Mouse (Mus musculus) inflammation-experienced regulatory T-cells, adult 6 months (primary cell): ENCODE measurements around the gene Cd52. TPM values are rescaled to one million over a fixed set of nuclear protein-coding genes. Genes with fewer than 3 reads are reported as not detected.
A peak's percentile ranks its signal among the peaks of the same experiment; 100 is the strongest.

ENCODE experiments used
- ATAC-seq: one replicate; pipeline ENCODE4 v1.8.0; 2017
- polyA plus RNA-seq, 3 experiments: library from polyadenylated mRNA; unstranded; fragments of 100-300 nt; shearing (Covaris generic); gene quantifications; one replicate each; pipeline ENCODE4 v1.2.1; 2017

The Cd52 gene
- polyA plus RNA-seq, 3 experiments from 2014 or later, result 2,728 to 3,832 (median 3,666) TPM

DNA sequence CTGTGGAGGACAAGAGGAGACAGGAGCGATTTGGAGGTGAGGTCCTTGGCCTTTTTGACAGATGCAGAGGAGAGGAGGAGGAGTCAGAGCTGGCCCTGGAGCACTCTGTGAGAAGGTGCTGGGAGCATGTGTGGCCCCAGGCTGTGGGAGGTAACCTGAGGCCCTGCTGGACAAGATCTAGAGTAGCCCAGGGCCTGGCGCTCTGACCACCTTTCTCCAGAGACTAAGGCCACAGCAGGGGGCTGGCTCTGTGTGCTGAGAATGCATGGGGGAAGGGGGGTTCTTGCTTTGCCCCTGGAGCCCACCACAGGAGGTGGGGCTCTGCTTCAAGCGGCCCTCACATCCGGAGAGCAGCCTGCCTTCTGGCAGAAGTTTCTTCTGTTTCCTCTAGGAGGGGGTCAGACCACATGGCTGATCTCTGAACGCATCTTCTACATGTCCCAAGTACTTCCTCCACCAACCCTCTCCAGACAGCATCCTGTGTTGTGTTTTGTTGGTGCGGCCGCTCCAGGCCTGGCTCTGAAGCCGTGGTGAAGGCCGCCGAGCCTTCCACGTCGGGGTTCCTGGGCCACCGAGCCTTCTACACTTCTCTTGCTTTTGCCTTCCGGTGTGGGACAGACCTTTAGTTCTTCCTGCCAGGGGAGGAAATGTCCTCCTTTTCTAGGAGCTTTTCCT, 23.4 kb upstream of the Cd52 start:
- ATAC-seq, result peak; percentile 60

DNA sequence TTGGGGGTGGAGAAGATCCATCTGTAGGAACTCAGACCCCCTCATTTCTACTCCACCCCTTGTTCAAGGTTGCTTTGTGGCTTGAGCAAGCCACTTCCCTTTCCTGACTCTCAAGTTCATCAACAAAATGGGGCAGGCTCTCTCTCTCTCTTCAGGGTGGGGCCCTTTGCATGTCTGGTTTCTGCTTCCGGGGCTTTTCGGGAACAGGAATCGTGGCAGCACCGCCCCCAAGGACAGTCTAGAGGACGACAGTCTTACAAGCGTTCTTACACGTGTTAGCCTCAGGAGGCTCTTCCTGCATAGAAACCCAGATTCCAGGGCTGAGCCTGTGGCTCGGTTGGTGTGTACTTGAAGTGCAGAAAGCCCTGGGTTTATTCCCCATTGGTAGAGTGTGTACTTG, 22.1 kb upstream of the Cd52 start:
- peak; percentile 67 for ATAC-seq

DNA sequence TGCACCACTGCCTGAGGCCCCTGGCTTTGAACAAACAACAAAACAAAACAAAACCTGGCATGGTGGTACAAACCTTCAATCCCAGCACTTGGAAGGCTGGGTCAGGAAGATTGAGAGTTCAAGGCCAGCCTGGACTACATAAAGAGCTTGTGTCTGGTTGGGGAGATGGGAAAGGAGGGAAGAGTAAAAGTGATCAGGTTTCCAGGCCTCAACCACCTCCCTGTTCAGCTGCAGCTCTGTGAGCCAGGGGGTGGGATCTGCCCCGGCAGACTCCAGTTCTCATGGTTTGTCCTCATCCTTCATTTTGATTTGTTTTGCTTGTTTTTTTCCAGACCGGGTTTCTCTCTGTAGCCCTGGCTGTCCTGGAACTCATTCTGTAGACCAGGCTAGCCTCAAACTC, 21.6 kb upstream of the Cd52 start:
- ATAC-seq, result no peak

DNA sequence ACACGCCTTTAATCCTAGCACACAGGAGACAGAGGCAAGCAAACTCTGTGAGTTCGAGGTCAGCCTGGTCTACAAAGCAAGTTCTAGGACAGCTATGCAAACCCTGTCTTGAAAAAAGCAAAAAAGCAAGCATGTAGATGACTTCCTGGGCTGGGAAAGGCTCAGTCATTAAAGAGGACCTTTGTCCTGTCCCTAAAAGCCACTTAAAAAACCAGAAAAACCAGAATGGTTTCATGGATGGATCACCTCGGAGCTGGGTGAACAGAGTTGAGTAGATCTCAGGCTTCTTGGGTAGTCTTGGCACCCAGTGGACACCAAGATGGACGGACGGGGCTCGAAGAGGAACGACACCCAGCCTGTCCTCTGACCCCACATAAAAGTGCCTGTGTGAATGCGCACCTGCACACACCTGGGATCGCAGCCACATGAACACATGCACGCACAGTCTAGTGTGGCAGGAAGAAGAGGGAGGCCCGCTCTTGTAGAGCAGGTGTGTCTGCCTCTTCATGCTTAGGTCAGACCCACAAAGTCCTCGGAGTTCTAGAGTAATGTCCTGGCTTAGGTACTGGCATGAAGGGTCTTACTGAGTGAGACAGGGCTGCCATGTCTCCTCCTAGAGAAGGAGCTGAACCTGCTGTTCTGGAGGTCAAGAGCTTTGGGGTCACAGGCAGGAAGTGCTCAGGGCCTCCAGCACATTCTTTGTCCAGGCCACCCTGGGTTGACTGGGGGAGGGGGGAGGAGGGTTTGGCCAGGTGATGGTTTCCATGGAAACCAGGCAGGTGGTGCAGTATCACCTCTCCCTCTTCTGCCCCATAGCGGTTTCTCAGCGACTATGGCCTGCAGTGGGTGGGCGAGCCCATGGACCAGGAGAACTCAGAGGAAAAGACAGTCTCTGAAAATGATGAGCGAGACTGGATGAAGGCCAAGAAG, 20.6 kb upstream of the Cd52 start:
- ATAC-seq, result no peak

DNA sequence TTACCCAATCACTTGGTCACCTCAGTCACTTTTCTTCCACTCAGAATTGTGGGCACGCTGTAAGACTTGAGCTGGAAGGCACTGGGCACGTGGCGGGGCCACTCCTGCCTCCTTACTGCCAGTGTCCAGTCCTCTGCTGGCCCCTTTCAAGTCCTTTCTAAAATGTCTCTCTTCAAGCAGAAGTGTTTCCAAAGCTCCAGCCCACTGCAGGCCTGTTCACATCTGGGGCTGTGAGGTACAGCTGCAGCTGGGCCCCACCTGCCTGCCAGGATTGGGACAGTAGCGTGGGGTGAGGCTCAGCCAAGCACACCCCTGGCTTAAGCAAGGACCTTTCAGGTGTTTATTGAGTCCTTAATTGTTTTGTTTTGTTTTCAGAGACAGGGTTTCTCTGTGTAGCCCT, 19.2 kb upstream of the Cd52 start:
- ATAC-seq, result no peak

DNA sequence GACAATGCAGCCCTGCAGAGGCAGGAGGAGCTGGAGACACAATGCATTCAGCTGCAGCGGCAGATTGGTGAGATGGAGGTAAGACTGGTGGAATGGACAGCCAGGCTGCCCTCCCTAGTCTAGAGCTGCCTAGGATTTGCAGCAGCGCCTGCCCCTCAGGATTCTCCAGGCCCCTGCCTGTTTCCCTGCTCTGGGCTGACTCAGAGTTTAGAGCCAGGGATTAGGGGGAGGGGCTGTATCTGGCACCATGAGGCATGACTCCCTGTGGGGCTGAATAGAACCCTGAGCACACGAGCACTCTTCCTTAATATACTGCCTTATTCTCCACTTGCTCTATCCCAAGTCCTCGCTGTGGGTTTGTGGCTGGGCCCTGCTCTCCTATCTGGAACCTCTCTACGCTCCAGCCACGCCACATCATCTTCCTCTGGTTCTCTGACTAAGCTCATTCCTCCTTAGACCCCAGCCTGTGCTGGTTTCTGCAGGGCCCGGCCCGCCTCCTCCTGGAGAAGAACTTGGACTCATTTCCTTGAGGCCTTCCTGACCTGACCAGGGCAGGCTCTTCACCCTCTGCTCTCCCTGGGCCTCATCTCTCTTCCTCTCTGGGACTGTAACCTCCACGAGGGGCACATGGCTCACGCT, 18.6 kb upstream of the Cd52 start:
- no peak for ATAC-seq

DNA sequence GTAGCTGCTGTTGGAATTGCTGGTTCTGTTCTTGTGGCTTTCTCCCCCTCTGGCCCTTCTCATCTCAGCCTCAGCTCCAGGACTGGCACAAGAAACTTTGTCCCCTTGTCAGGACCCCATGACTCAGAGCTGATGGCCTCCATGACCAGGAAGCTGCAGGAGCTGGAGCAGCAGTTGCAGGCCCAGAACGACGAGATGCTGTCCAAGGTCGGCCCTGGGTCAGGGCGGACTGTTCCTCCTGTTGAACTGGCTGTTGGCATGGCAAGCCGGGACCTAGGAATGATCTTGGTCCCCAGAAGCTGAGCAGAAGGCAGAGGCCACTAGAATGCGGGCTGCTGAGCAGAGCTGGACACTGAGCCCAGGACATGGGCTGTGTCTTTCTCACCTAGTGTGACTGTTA, 17.5 kb upstream of the Cd52 start:
- no peak for ATAC-seq

DNA sequence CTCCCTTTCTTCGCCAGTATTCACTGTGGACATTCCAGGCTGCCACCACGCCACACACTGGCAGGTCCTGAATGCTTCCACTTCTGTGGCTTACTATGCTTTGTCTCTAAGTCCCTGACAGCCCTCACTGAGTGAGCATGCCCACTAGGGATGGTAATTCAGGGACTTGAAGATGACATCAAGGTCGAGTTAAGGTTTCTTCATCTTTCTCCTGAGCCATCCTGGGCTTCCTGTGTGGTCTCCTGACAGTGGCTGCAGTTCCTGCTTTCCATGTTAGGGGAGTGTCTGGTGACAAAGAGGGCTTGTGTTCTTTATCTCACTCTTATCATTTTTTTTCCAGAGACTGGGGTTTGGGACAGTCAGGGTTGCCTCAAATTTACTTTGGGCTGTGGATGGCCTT, 15.8 kb upstream of the Cd52 start:
- ATAC-seq, result no peak

DNA sequence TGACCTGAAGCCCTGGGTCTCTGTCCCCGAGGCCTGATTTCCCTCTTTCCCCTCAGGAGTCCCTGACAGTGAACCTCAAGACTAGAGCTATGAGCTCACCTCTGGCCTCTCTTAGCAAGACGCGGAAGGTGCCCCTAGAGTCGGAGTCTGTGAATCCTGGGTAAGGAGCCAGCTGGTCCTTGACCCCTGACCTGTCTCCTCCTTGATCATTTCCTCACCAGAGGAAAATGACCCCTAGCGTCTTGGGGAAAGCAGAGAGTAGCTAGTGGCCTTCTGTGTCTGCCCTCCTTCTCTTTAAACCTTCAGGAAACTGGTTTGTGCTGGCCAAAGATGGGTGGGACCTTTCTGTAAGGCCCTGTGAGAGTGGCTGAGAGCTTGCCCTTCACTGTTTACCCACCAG, 13.3 kb upstream of the Cd52 start:
- ATAC-seq, result no peak

DNA sequence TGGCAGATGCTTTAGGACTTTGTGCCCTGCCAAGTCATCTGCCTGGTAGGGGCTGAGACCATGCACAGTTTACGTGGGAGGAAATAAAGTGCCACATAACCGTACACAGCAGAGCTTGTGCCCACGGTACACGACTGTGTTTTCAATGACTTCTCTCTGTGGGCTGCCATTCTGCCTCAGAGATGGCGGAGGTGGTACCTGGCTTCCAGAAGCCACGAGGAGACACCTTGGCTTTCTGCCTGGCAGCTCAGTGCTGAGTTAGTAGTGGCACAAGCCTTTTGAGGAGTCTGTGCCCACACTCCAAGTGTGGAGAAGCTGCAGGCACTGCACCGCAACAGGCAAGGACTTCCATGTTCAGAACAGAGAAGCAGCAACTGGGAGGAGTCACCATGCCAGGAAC, 12.8 kb upstream of the Cd52 start:
- no peak for ATAC-seq

DNA sequence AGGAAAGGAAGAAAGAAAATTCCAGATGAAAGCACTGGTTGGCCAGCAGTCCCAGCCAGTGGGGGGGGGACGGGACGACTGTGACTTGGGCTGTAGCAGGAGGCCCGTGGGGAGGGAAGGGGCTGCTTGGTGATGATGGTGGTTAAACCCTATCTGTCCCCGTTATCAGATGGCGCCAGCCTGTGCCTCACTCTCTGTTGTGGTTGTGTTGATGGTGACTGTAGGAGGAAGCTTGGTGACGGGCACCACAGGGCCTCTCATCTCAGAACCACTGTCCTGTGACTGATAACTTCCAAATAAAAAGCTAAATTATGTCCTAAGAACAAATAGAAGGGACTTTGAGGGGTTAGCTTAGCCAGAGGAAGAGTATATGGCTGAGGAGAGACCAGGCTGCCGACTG, 11.2 kb upstream of the Cd52 start:
- ATAC-seq, result peak; percentile 55

DNA sequence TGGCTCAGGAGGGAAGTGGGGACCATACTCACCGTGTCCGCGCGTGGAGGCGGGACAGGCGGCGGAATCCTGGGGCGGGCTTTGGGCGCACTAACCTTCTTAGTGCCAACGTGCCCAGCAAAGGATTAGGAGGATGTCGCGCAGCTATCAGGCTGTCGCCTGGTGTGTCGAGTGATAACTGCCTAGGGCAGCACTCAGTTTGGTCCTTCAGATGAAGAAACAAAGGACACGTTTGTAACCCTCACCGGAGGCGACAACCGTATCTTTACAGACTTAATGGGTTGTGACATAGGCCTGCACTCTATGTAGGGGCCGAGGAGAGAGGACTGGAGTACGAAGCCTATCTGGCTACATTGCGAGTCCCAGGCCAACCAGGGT, 7.8 kb upstream of the Cd52 start:
- ATAC-seq, result peak; percentile 7

DNA sequence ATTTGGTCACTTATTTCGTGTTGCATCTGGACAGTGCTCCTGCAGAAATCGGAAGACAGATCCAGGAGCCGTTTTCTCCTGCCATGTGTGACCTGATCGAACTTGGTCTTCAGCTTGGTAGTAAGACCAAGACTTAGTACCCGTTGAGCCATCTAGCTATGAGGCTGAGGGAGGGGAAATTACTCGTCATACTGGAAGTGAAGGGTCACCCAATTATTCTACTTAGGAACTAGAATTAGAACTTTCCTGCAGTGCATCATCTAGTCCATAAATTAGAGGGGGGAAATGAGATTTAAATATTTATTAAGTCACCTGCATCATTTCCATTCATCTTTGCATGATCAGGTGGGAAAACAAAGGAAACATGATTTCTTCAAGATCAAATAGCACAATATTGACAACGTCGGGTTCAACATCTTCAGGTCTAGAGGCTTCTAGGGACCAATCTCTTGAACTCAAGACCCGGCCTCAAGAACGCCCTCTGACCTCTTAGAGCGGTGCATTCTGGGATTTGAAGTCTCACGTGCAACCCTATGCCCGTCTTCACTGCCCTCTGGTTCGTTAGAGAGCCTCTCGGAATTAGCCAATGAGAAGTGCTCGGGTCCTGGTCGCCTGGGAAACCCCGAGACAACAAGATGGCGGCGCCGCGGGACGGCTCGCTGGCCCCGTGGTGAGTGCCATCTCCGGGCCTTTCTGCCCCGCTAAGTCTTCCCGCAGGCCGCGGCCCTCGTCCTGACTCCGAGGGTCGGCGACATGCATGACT, 7.3 kb upstream of the Cd52 start, which contains the start of gene Ubxn11:
Gene Ubxn11, plus strand, starts transcription at position 592 of the 763 bp plus-strand sequence.
- ATAC-seq, result peak; percentile 78

DNA sequence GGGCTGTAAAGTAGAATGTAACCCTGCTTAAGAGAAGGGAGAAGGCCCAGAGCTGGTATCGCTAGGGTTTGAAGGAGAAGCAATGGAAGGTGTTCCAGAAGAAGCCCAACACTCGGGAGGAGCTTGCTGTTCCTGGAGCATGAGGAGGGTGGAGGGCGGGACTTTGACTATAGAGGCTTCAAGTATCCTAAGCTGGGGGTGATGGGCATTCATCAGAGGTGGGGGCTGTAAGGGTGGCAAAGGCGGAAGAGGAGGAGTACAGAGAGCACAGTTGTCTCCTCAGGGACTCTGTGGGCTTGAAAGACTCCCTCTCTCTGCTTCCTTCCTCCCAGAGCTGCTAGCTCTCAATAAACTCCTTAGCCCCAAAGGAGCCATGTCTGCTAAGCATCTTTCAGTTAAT, 5.4 kb upstream of the Cd52 start:
- no peak for ATAC-seq

DNA sequence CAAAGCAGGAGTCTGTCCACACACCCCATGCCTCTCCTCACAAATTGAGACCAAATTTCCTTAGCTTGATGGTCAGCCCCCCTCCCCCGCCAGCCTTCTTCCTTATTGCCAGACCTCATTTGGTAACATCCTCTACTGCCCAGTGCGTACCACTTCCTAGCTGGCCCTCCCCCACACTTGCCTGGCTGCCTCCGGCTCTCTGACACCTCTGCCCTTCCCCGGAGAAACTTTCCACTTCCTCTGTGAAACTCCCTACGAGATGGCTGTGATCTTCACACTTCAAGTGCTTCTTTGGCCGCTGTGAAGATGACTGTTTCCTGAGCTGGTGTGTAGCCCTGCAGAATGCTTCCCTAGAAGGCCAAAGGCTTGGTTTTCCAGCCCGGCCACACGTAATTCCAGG, 3.7 kb upstream of the Cd52 start:
- peak; percentile 68 for ATAC-seq

DNA sequence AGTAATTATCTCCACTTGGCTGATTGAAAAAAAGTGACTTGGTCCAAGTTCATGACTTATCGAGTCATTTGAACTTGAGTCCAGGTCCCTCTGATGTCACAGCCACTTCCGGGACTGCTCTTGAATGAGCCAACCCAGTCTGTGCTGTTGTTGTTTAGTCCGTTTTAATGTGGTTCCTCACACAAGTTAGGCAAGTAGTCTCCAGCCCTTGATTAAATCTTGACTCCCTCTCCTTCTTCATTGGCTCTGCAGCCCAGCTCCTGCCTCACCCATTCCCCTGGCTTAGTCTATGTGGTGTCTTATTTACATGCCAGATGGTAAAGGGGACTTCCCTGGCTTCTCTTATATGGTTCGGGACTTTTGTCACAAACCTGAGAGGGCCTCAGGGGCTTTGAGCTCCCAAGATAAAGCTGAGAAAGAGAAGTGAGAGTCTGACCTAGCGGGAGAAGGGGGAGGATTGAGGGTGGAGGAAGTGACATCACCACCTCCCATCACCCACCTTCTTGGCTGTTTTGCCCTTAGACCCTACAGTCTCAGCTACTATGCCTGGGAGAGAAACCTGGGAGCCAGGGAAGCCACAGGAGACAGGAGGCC, 2.2 kb upstream of the Cd52 start:
- ATAC-seq, result peak; percentile 61

DNA sequence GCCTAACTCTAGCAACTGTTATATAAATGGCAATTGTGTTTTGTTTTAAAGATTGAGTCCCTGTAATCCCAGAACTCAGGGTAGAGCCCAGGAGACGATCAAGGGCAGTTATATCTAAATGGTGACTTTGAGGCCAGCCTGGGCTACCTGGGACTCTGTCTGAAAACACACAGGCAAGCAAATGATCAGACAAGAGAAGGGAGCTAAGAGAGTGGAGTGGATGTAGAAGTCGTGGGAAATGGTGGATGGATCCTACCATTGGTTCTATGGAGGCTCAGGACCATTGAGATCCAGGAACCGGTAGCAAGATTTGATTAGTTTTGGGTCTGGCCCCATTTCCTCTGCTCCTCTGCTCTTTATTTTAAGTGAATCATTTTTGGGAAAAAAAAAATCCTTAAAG, 1.2 kb upstream of the Cd52 start:
- no peak for ATAC-seq

DNA sequence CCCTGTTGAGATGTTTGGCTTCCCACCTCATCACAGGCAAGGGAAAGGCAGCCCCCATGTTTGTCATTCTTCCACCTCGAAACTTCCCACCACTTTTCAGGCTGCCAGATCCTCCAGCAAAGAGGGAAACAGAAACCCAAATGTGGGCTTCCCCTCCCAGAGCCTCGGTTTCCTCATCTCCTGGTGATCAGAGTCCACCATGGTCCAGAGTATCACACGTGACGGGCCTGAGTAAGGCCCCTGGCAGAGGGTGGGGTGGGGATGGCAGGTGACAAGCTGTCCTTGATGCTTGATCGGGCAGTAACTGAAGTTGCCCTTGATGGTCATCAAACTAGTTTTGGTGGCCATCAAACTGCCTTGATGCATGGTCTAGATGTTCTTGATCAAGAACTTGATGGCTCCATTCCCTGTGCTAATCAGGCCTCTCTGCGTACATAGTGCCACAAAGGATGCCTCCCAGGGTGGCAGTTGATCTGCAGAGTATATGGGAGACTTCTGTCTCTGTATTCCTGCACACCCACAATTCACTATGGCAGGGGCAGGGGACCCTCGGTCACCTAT, 798 bp downstream of the Cd52 start:
- ATAC-seq, result no peak

DNA sequence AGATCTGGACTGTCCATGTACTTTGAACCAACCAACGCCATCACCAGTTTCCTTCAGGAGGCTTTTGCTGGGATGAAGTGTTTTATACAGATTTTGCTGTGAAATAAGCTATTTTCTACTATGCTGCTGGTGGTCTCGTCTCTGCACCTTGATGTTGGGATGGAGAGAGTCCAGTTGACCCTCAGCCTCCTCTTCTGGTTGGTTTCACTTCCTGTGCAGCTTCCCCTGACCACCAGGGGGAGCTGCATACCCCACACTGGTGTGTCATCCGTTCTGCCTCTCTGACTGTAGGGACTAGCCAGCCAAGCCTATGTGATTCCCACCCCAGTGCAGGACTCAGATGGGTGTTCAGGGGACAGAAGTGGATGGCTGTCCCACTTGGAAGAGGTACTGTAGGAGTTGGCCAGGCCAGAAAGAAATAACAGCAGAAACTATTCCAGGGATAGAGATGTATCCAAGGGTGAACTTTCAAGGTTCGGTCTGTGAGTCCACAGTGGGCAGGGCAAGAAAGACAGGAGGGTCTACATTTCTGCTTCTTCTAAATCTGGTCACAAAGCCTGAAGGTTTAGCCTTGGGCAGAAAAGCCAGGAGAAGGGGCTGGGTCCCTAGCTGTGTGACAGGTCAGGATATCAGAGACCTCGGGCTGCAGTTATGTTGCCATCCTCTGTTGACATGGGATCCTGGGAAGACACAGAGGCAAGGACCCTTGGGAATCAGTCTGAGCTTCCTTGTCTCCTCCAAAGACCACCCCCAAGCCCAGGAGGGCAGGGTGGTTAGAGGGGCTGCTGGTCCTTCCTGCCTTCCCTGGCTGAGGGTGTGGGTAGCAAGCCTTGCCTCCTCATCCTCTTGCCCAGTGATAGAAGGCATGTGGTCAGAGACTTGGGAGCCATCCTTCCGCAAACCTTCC, 2.2 kb downstream of the Cd52 start:
- ATAC-seq, result no peak

DNA sequence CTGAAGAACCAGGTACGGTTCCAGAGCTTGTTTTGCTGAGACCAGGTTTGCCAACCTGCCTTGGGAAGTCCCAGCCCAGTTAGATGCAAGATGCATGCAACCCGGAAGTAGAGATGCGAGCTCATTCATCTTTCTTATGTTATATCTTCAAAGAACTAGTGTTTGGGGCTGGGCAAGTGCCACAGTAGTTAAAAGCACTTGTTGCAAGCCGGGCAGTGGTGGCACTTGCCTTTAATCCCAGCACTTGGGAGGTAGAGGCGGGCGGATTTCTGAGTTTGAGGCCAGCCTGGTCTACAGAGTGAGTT, 3.7 kb downstream of the Cd52 start:
- peak; percentile 27 for ATAC-seq

DNA sequence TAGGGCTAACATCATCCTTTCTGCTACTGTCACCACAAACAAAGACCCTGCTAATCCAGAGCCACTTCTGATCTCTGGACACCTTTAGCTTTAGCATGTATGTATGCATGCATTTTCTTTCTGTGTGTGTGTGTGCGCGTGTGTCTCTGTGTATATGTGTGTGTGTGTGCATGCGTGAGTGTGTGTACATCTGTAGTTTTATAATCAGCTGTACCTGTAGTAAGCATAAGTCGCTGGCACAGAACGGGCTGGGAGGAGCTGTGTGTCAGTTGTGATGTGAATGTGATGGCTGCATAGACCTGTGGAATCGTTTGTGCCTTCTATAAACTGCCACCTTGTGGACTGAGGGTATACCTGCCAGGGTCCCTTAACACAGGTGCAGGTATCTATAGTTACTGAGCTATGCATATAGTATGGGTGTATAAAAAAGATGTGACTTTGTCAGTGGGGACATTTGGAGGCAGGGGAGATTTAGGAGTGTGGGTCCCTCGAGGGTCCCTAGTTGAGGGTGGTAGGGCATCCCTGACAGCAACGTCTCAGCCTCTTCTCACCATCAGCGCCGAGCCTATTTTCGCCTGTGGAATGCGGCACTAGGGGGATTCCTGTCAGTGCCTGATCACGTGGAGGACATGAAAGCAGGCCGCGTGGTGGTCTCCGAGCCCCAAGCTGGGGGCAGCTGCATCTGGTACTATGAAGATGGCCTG, 4.2 kb downstream of the Cd52 start:
- ATAC-seq, result no peak
